Mouse (Mus musculus): Measurements from ENCODE around the gene Nr5a1.

DNA sequence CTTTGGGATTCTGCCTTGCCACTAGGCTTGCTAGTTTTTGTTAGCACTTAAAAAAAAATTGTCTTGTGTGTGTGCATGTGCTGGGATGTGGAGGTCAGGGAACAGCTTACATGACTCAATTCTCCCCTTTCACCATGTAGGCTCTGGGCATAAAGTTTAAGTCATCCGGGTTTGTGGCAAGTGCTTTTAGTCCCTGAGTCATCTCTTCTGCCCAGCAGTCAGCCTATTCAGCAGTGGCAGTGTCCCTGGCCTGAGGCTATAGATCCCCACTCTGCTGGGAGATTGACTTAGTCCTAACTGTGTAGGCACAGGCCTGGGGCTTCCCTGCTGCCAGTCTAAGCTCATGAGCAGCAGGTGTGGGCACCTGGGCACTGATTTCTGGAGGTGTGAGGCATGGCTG lies 24.5 kb downstream of the Nr5a1 start:
- TF ChIP-seq CTCF (IDR thresholded peaks at IDR 0.05; ENCODE audit: low read depth) (no peak), EP300 (IDR thresholded peaks at IDR 0.05; ENCODE audit: low read depth) (no peak)
